Mouse (Mus musculus) ES-E14 (cell line): ENCODE data around the gene Timmdc1.

ENCODE experiments used
- CHD2 ChIP-seq: IDR thresholded peaks from 2 replicates; pipeline ENCODE4 v1.6.1; 2014; ENCODE audit warnings: mild to moderate bottlenecking, low read depth, low read length, inconsistent platforms
- ZC3H11A ChIP-seq: IDR thresholded peaks from 2 replicates; pipeline ENCODE4 v1.6.1; 2012; ENCODE audit warnings: low read depth, mild to moderate bottlenecking, inconsistent platforms, low read length, borderline replicate concordance
- ZNF384 ChIP-seq: IDR thresholded peaks from 2 replicates; pipeline ENCODE4 v1.6.1; 2012; ENCODE audit warnings: low read depth, low read length, inconsistent platforms

DNA sequence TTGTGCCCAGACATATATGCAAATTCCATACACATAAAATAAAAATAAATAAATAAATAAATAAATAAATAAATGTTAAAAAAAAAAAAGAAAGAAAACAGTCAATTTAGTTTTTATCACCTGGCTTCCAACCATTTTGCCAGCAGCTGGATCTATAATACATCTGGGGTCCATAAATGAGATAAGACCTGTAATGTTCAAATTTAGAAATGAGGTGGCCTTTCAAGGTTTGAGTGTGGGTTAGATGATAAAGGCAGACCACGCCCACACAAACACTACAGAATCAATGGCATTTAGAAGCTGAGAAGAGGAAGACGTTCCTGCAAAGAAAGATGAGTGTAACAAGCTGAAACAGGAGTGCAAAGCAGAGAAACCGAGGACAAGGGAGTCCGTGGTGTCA is 41.1 kb downstream of the Timmdc1 start:
- no peak for TF ChIP-seq CHD2
- no peak for TF ChIP-seq ZNF384
- TF ChIP-seq ZC3H11A: no peak
